Mouse (Mus musculus) small intestine, adult 2 months (tissue): ENCODE data around the gene Cxcr5.

Experiments used
- CTCF ChIP-seq: fragments of 200-500 bp; IDR thresholded peaks from 2 replicates; pipeline ENCODE4 v1.5.1; 2012; ENCODE audit warnings: low read depth, mild to moderate bottlenecking, control low read depth, inconsistent platforms, low read length, moderate library complexity, mixed read lengths; ENCODE audit not compliant: insufficient replicate concordance, insufficient read length; ENCODE audit errors: extremely low read depth
- POLR2A ChIP-seq: fragments of 200-500 bp; IDR thresholded peaks from 2 replicates; pipeline ENCODE4 v1.6.1; 2012; ENCODE audit warnings: low read depth, mild to moderate bottlenecking, control low read depth, inconsistent platforms, low read length, moderate library complexity

- TF ChIP-seq CTCF (no peak), POLR2A (no peak)
These were observed 65.8 kb downstream of the Cxcr5 start for GRCm38 (mm10) chr9:44495810-44496344.
